Mouse (Mus musculus) fibroblast of lung, adult 2 months (primary cell): ENCODE results near the gene Slc26a8.

Experiments
- DNase-seq: peaks from one replicate; pipeline ENCODE4 v3.0.0-alpha.2; 2011; ENCODE audit warnings: low read depth

The Slc26a8 gene

GRCm38 (mm10) chr17:28640113-28640512 is 49.9 kb downstream of the Slc26a8 start:
- DNase-seq: no peak

- no peak for DNase-seq
Measured at GRCm38 (mm10) chr17:28637711-28638690, 52.0 kb downstream of the Slc26a8 start.

- no peak for DNase-seq
Measured at GRCm38 (mm10) chr17:28635842-28636241, 54.2 kb downstream of the Slc26a8 start.

- no peak for DNase-seq
Measured at GRCm38 (mm10) chr17:28629125-28629524, 60.9 kb downstream of the Slc26a8 start.

- no peak for DNase-seq
Measured at GRCm38 (mm10) chr17:28628248-28629124, 61.5 kb downstream of the Slc26a8 start.

- DNase-seq: no peak
Measured at GRCm38 (mm10) chr17:28626937-28627336, 63.1 kb downstream of the Slc26a8 start.

- no peak for DNase-seq
Measured at GRCm38 (mm10) chr17:28625327-28625726, 64.7 kb downstream of the Slc26a8 start.

DNA sequence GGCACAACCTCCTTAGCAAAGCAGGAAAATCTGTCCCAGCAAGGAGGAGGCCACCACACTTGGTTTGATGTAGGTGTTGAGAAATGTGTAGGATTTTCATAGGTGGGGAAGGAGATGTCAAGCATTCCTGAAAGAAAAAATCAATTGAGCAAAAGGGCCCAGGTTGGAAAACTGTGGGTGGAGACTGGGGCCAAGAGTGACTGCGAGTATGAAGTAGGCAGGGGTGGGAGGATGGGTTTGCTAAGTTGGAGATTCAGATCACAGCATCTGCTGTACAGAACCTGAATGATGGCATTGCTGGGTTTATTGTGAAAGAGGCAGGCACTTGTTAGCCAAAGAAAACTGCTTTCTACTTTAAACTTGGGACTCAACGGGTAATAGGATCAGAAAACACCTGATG is 65.2 kb downstream of the Slc26a8 start:
- no peak for DNase-seq

GRCm38 (mm10) chr17:28622300-28622759 is 67.7 kb downstream of the Slc26a8 start, which contains the start of gene Srpk1:
Gene Srpk1 (minus strand): TSS chr17:28622709.
- DNase-seq: peak; percentile 47

GRCm38 (mm10) chr17:28621381-28622299 is 68.4 kb downstream of the Slc26a8 start:
- no peak for DNase-seq

GRCm38 (mm10) chr17:28618775-28619174 is 71.3 kb downstream of the Slc26a8 start:
- DNase-seq: no peak

GRCm38 (mm10) chr17:28618124-28618523 is 71.9 kb downstream of the Slc26a8 start:
- DNase-seq: no peak

- no peak for DNase-seq
Measured at GRCm38 (mm10) chr17:28617636-28618035, 72.4 kb downstream of the Slc26a8 start.

GRCm38 (mm10) chr17:28615332-28615731 is 74.7 kb downstream of the Slc26a8 start:
- DNase-seq: no peak

DNA sequence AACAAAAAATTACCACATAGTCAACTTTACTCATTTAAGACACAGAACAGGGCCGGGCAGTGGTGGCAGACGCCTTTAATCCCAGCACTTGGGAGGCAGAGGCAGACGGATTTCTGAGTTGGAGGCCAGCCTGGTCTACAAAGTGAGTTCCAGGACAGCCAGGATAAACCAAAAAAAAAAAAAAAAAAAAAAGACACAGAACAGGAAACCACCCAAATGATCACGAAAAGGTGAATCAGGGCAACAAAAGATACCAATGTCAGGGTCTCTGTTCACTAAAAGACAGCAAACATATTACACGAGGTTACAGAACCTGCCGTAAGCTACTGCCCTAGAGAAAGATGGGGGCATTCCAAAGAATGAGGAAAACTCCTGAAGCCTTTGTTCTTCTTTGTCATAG is 76.9 kb downstream of the Slc26a8 start:
- no peak for DNase-seq

DNA sequence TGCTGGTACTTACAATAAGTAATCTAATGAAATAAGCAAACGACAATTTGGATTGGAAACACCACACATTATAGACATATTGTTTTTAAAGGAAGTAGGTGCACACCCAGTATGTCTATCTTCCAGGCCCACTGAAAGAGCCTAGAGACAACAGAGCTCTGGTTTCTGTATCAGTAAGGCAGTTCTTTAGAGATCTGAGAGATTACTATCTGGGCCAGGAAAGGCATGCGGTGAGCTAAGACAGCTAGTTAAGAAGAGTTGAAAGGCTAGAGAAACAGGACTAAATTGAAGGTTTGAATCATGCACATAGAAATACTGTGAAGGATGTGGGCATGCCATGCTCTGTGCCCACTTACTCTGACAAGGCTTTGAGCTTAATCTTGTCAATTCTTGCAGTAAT is 77.4 kb downstream of the Slc26a8 start:
- DNase-seq: no peak

DNA sequence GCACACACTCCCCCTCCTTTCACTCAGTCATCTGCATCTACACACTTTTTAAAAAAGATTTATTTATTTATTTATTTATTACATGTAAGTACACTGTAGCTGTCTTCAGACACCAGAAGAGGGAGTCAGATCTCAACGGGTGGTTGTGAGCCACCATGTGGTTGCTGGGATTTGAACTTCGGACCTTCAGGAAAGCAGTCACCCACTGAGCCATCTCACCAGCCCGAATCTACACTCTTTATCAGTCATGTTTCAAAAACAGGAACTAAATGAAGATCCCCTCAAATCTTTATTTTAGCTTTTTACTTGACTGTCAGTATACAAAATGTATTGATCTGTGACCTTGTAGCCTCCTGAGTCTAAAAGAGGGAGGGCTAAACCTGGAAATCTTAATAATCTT is 80.5 kb downstream of the Slc26a8 start:
- no peak for DNase-seq

DNA sequence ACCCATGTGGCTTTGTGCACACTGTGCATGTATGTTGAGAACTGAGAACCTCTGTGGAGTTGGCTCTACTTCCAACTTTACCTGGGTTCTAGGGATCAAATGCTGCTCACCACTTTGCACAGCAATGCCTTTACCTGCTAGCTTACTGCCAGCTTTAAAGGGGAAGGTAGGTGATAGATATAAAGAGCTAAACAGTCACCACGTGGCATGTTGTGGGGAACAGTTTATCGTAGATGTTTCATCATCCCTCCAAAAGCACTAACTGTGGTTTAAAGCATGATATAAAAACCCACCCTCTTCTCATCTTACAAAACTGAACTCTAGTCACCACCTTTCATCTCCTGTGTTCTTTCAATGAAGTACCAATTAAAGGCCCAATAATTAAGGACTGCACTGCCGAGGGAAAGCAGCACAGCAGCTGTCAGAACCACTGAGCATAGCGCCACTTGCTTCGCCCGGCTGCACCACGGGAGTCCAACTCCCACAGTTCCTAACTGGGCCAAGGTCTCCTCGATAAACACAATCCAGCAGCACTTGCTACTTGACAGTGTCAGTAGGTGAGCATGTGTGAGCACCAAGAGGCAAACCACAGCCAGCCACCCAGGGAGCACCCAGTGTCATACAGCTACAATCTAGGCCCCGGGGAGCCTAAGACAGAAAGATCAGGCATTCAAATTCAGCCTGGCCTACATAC is 88.3 kb downstream of the Slc26a8 start:
- no peak for DNase-seq

- DNase-seq: no peak
Measured at GRCm38 (mm10) chr17:28600780-28601179, 89.3 kb downstream of the Slc26a8 start.

- no peak for DNase-seq
Measured at GRCm38 (mm10) chr17:28593965-28594364, 96.1 kb downstream of the Slc26a8 start.

- peak; percentile 26 for DNase-seq
Measured at GRCm38 (mm10) chr17:28592998-28593397, 97.0 kb downstream of the Slc26a8 start.
